Mouse (Mus musculus): ENCODE data around the gene Pcyt2.
"Not testable (repeated sequence)": the region's sequence is repeated elsewhere in the genome, so short reads cannot be mapped to it uniquely, and the experiment has no call there.

The Pcyt2 gene

GRCm38 (mm10) chr11:120598990-120599549 is 18.7 kb downstream of the Pcyt2 start:
- in situ Hi-C loops (cut with MboI; ENCODE audit: low pct_unique_long_range_greater_than_20kb in 1 of 2, low sequenced_read_pairs in 2 of 2, unreplicated experiment in 1 of 2): no loop called here

GRCm38 (mm10) chr11:120598283-120598989 is 19.3 kb downstream of the Pcyt2 start, which contains the start of the genes Alyref and Anapc11:
Gene Alyref, minus strand, starts transcription at chr11:120598365.
Gene Anapc11, plus strand, starts transcription at chr11:120598421.
- in situ Hi-C loops (cut with MboI; ENCODE audit: low pct_unique_long_range_greater_than_20kb in 1 of 2, low sequenced_read_pairs in 2 of 2, unreplicated experiment in 1 of 2): no loop called here

GRCm38 (mm10) chr11:120597240-120598235 is 20.2 kb downstream of the Pcyt2 start:
- in situ Hi-C loops (cut with MboI; ENCODE audit: low pct_unique_long_range_greater_than_20kb in 1 of 2, low sequenced_read_pairs in 2 of 2, unreplicated experiment in 1 of 2): no loop called here

GRCm38 (mm10) chr11:120588531-120588930 is 29.2 kb downstream of the Pcyt2 start:
- in situ Hi-C loops (cut with MboI; ENCODE audit: low pct_unique_long_range_greater_than_20kb in 1 of 2, low sequenced_read_pairs in 2 of 2, unreplicated experiment in 1 of 2): no loop called here

GRCm38 (mm10) chr11:120583937-120584336 is 33.8 kb downstream of the Pcyt2 start:
- in situ Hi-C loops (cut with MboI; ENCODE audit: low pct_unique_long_range_greater_than_20kb in 1 of 2, low sequenced_read_pairs in 2 of 2, unreplicated experiment in 1 of 2): no loop called here

- in situ Hi-C loops (cut with MboI; ENCODE audit: low pct_unique_long_range_greater_than_20kb in 1 of 2, low sequenced_read_pairs in 2 of 2, unreplicated experiment in 1 of 2): not testable (repeated sequence)
Observed at GRCm38 (mm10) chr11:120582982-120583293, 34.8 kb downstream of the Pcyt2 start.

- in situ Hi-C loops (cut with MboI; ENCODE audit: low pct_unique_long_range_greater_than_20kb in 1 of 2, low sequenced_read_pairs in 2 of 2, unreplicated experiment in 1 of 2): no loop called here
Observed at GRCm38 (mm10) chr11:120582268-120582981, 35.3 kb downstream of the Pcyt2 start.

GRCm38 (mm10) chr11:120581490-120582267 is 36.1 kb downstream of the Pcyt2 start, which contains the start of gene Arhgdia:
Gene Arhgdia, minus strand, starts transcription at chr11:120581624.
- in situ Hi-C loops (cut with MboI; ENCODE audit: low pct_unique_long_range_greater_than_20kb in 1 of 2, low sequenced_read_pairs in 2 of 2, unreplicated experiment in 1 of 2): no loop called here

GRCm38 (mm10) chr11:120580871-120581331 is 36.8 kb downstream of the Pcyt2 start:
- in situ Hi-C loops (cut with MboI; ENCODE audit: low pct_unique_long_range_greater_than_20kb in 1 of 2, low sequenced_read_pairs in 2 of 2, unreplicated experiment in 1 of 2): no loop called here

GRCm38 (mm10) chr11:120580190-120580589 is 37.5 kb downstream of the Pcyt2 start:
- in situ Hi-C loops (cut with MboI; ENCODE audit: low pct_unique_long_range_greater_than_20kb in 1 of 2, low sequenced_read_pairs in 2 of 2, unreplicated experiment in 1 of 2): no loop called here

- in situ Hi-C loops (cut with MboI; ENCODE audit: low pct_unique_long_range_greater_than_20kb in 1 of 2, low sequenced_read_pairs in 2 of 2, unreplicated experiment in 1 of 2): no loop called here
Observed at GRCm38 (mm10) chr11:120579316-120580107, 38.2 kb downstream of the Pcyt2 start.

GRCm38 (mm10) chr11:120578694-120579243 is 39.0 kb downstream of the Pcyt2 start:
- in situ Hi-C loops (cut with MboI; ENCODE audit: low pct_unique_long_range_greater_than_20kb in 1 of 2, low sequenced_read_pairs in 2 of 2, unreplicated experiment in 1 of 2): no loop called here

- in situ Hi-C loops (cut with MboI; ENCODE audit: low pct_unique_long_range_greater_than_20kb in 1 of 2, low sequenced_read_pairs in 2 of 2, unreplicated experiment in 1 of 2): no loop called here
Observed at GRCm38 (mm10) chr11:120578024-120578693, 39.6 kb downstream of the Pcyt2 start.

- in situ Hi-C loops (cut with MboI; ENCODE audit: low pct_unique_long_range_greater_than_20kb in 1 of 2, low sequenced_read_pairs in 2 of 2, unreplicated experiment in 1 of 2): no loop called here
Observed at GRCm38 (mm10) chr11:120577211-120578023, 40.3 kb downstream of the Pcyt2 start.

GRCm38 (mm10) chr11:120576365-120576981 is 41.3 kb downstream of the Pcyt2 start:
- in situ Hi-C loops (cut with MboI; ENCODE audit: low pct_unique_long_range_greater_than_20kb in 1 of 2, low sequenced_read_pairs in 2 of 2, unreplicated experiment in 1 of 2): no loop called here
